Mouse (Mus musculus): Measurements from ENCODE around the gene Hsdl1. TPM values are rescaled to one million over a fixed set of nuclear protein-coding genes. Genes with fewer than 3 reads are reported as not detected.

Gene Hsdl1
- polyA plus RNA-seq, 1 experiment from 2014 or later, result 35.8 TPM

DNA sequence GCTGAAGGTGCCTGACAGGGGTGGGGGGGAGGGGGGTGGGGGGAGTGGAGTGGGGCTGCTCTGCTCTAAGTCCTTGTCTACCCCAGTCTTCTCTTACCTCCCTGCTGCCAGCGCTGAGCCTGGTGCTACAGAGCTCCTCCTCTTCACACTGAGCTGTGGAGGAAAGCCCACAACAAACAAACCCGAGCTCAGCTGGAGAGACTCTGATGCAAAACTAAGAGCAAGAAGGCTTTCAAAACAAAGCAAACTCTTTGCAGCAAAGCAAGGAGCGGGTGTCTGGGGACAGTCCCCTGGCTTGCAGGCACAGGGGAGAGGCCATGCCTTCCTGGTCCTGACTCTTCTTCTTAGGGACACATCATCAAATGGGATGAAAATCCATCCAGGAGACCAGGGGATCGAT, 5.1 kb downstream of the Hsdl1 start:
- no peak overlapping the region for H3K4me2 ChIP-seq (replicated peaks; ENCODE audit: low read depth, low read length)
- H3K27ac ChIP-seq (ENCODE audit: low read depth, low read length), result no peak overlapping the region
- no peak overlapping the region for H3K9ac ChIP-seq (ENCODE audit: low read depth, low read length)
- ATAC-seq (ENCODE audit: low FRiP score, low TSS enrichment), result no peak
- peaks cover 18% of the 10 kb centered on the region for H3K36me3 ChIP-seq (ENCODE audit: control insufficient read depth, insufficient read depth, low read length)
- WGBS, result 47% methylated on average over 4 of the region's 4 CpGs
- peaks cover 5% of the 10 kb centered on the region; the same call in 1 of the 2 replicates for H3K4me1 ChIP-seq (ENCODE audit: control insufficient read depth, insufficient read depth, low read length)
- no peaks in the 10 kb centered on the region; the same call in 1 of the 2 replicates for H3K27me3 ChIP-seq (ENCODE audit: control insufficient read depth, insufficient read depth, low read length)
- H3K4me3 ChIP-seq (ENCODE audit: low read length), result no peak overlapping the region
- H3K9me3 ChIP-seq (ENCODE audit: control insufficient read depth, low read length), result no peaks in the 10 kb centered on the region

GRCm38 (mm10) chr8:119568951-119569350, 6.0 kb downstream of the Hsdl1 start:
- Histone ChIP-seq H3K4me2 (replicated peaks; ENCODE audit: low read depth, low read length) (no peak overlapping the region), H3K27me3 (ENCODE audit: control insufficient read depth, insufficient read depth, low read length) (no peaks in the 10 kb centered on the region; the same call in 1 of the 2 replicates), H3K27ac (ENCODE audit: low read depth, low read length) (no peak overlapping the region), H3K36me3 (ENCODE audit: control insufficient read depth, insufficient read depth, low read length) (peaks cover 24% of the 10 kb centered on the region), H3K9ac (ENCODE audit: low read depth, low read length) (no peak overlapping the region), H3K9me3 (ENCODE audit: control insufficient read depth, low read length) (no peaks in the 10 kb centered on the region), H3K4me3 (ENCODE audit: low read length) (no peak overlapping the region), H3K4me1 (ENCODE audit: control insufficient read depth, insufficient read depth, low read length) (peaks cover 3% of the 10 kb centered on the region; the same call in 1 of the 2 replicates)
- WGBS, result 75% methylated on average over 7 of the region's 7 CpGs
- no peak for ATAC-seq (ENCODE audit: low FRiP score, low TSS enrichment)

GRCm38 (mm10) chr8:119568251-119568650, 6.7 kb downstream of the Hsdl1 start:
- ATAC-seq (ENCODE audit: low FRiP score, low TSS enrichment), result no peak
- Histone ChIP-seq H3K27me3 (ENCODE audit: control insufficient read depth, insufficient read depth, low read length) (no peaks in the 10 kb centered on the region; the same call in 1 of the 2 replicates), H3K4me1 (ENCODE audit: control insufficient read depth, insufficient read depth, low read length) (no peaks in the 10 kb centered on the region), H3K9ac (ENCODE audit: low read depth, low read length) (no peak overlapping the region), H3K9me3 (ENCODE audit: control insufficient read depth, low read length) (no peaks in the 10 kb centered on the region), H3K4me2 (replicated peaks; ENCODE audit: low read depth, low read length) (no peak overlapping the region), H3K4me3 (ENCODE audit: low read length) (no peak overlapping the region), H3K27ac (ENCODE audit: low read depth, low read length) (no peak overlapping the region), H3K36me3 (ENCODE audit: control insufficient read depth, insufficient read depth, low read length) (peaks cover 30% of the 10 kb centered on the region)
- WGBS, result 88% methylated on average over 9 of the region's 9 CpGs

DNA sequence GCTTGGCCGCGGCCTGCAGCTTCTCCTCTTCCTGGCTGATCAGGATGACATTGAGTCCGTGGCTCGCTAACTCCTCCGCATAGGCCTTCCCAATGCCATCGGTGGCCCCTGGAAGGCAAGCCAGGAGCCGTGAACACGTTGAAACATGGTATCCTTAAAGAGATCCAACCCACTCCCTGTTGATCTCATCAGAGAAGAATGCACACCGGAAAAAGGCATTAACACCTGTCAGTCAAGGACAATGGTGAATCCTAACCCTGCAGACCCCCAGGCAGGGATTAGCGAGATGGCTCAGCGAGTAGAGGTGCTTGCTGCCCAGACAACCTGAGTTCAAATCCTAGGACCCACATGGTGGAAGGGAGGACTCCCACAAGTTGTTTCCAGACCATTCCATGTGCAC, 8.6 kb downstream of the Hsdl1 start:
- H3K27me3 ChIP-seq (ENCODE audit: control insufficient read depth, insufficient read depth, low read length), result no peaks in the 10 kb centered on the region
- no peaks in the 10 kb centered on the region for H3K4me1 ChIP-seq (ENCODE audit: control insufficient read depth, insufficient read depth, low read length)
- no peak overlapping the region for H3K4me3 ChIP-seq (ENCODE audit: low read length)
- 78% methylated on average over 11 of the region's 11 CpGs for WGBS
- H3K36me3 ChIP-seq (ENCODE audit: control insufficient read depth, insufficient read depth, low read length), result peaks cover 39% of the 10 kb centered on the region
- ATAC-seq (ENCODE audit: low FRiP score, low TSS enrichment), result no peak
- H3K4me2 ChIP-seq (replicated peaks; ENCODE audit: low read depth, low read length), result no peak overlapping the region
- no peak overlapping the region for H3K9ac ChIP-seq (ENCODE audit: low read depth, low read length)
- H3K9me3 ChIP-seq (ENCODE audit: control insufficient read depth, low read length), result no peaks in the 10 kb centered on the region
- no peak overlapping the region for H3K27ac ChIP-seq (ENCODE audit: low read depth, low read length)

- no peak overlapping the region for H3K4me3 ChIP-seq (ENCODE audit: low read length)
These were observed 11.1 kb downstream of the Hsdl1 start for GRCm38 (mm10) chr8:119563849-119564251.

GRCm38 (mm10) chr8:119559402-119559720, 15.6 kb downstream of the Hsdl1 start:
- ATAC-seq (ENCODE audit: low FRiP score, low TSS enrichment), result 0 out of 2 replicates have a peak, but pooled peaks have one; percentile 1
- Histone ChIP-seq H3K27ac (ENCODE audit: low read depth, low read length) (0 out of 2 replicates have a peak overlapping the region, but pooled peaks have one; percentile 8), H3K9me3 (ENCODE audit: control insufficient read depth, low read length) (no peaks in the 10 kb centered on the region), H3K27me3 (ENCODE audit: control insufficient read depth, insufficient read depth, low read length) (no peaks in the 10 kb centered on the region), H3K9ac (ENCODE audit: low read depth, low read length) (peak overlapping the region; percentile 56), H3K4me1 (ENCODE audit: control insufficient read depth, insufficient read depth, low read length) (peaks cover 6% of the 10 kb centered on the region; the same call in 1 of the 2 replicates), H3K4me2 (replicated peaks; ENCODE audit: low read depth, low read length) (peak overlapping the region; percentile 48), H3K36me3 (ENCODE audit: control insufficient read depth, insufficient read depth, low read length) (peaks cover 21% of the 10 kb centered on the region), H3K4me3 (ENCODE audit: low read length) (no peak overlapping the region)
- WGBS, result 92% methylated on average over 6 of the region's 6 CpGs

More at GRCm38 (mm10) chr8:119563849-119564251, 11.1 kb downstream of the Hsdl1 start:
- Histone ChIP-seq H3K9ac (ENCODE audit: low read depth, low read length) (no peak overlapping the region), H3K4me2 (replicated peaks; ENCODE audit: low read depth, low read length) (no peak overlapping the region), H3K27ac (ENCODE audit: low read depth, low read length) (no peak overlapping the region), H3K9me3 (ENCODE audit: control insufficient read depth, low read length) (no peaks in the 10 kb centered on the region), H3K4me1 (ENCODE audit: control insufficient read depth, insufficient read depth, low read length) (no peaks in the 10 kb centered on the region), H3K27me3 (ENCODE audit: control insufficient read depth, insufficient read depth, low read length) (no peaks in the 10 kb centered on the region), H3K36me3 (ENCODE audit: control insufficient read depth, insufficient read depth, low read length) (peaks cover 39% of the 10 kb centered on the region)
- 94% methylated on average over 14 of the region's 14 CpGs for WGBS
- ATAC-seq (ENCODE audit: low FRiP score, low TSS enrichment), result no peak

DNA sequence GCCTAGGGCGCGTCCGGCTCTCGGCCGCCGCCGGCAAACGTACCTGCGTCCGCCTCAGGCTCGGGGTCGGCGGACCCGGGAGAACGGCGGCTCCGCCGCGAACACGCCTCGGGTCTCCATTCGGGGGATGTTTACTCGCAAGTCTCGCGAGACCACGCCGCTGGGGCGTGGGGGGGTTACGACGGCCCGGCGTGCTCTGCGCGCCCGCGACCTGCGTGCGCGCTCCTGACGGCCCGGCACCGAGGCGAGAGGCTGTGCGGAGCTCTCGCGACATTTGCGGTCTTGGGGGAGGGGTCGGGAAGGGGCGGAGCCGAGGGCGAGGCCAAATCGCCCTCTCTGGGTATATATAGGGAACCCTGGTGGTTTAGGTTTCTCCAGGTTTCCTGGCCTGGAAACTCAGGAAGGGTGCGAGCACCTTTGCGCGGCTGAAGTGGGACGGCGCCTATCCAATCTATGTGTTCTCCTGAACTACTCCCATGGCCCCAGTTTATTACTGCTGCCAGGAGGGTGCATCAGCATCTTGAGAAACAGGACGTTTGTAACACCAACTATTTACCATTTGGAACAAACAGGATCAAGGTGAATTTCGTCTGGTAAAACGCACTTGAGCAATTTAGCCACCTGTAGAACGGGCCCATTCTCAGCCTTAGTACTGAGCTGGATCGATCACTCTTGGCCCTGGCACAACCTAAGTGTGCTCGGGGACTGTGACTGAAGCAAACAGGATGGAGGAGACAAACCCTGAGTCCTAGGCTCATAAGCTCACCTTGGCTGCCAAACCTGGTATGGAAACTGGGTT, 16.2 kb downstream of the Hsdl1 start, which contains the start of gene Mbtps1:
TSS of gene Mbtps1 (minus strand) at position 133 of the 799 bp plus-strand sequence.
- Histone ChIP-seq H3K27ac (ENCODE audit: low read depth, low read length) (peak within 1 kb of the TSS; percentile 81), H3K9ac (ENCODE audit: low read depth, low read length) (peak within 1 kb of the TSS; percentile 87), H3K9me3 (ENCODE audit: control insufficient read depth, low read length) (no peaks in the 10 kb centered on the region), H3K4me3 (ENCODE audit: low read length) (peak within 1 kb of the TSS; percentile 84), H3K27me3 (ENCODE audit: control insufficient read depth, insufficient read depth, low read length) (no peaks in the 10 kb centered on the region), H3K4me1 (ENCODE audit: control insufficient read depth, insufficient read depth, low read length) (peaks cover 6% of the 10 kb centered on the region; the same call in 1 of the 2 replicates), H3K4me2 (replicated peaks; ENCODE audit: low read depth, low read length) (peak within 1 kb of the TSS; percentile 86), H3K36me3 (ENCODE audit: control insufficient read depth, insufficient read depth, low read length) (peaks cover 16% of the 10 kb centered on the region)
- ATAC-seq (ENCODE audit: low FRiP score, low TSS enrichment), result peak; percentile 97
- 8% methylated on average over 50 of the region's 63 CpGs for WGBS

GRCm38 (mm10) chr8:119557821-119558602, 17.0 kb downstream of the Hsdl1 start:
- peak overlapping the region; percentile 84 for H3K4me3 ChIP-seq (ENCODE audit: low read length)
- no peaks in the 10 kb centered on the region for H3K27me3 ChIP-seq (ENCODE audit: control insufficient read depth, insufficient read depth, low read length)
- no peaks in the 10 kb centered on the region for H3K9me3 ChIP-seq (ENCODE audit: control insufficient read depth, low read length)
- peak overlapping the region; percentile 81 for H3K27ac ChIP-seq (ENCODE audit: low read depth, low read length)
- under 1% methylated on average over 55 of the region's 55 CpGs for WGBS
- H3K4me2 ChIP-seq (replicated peaks; ENCODE audit: low read depth, low read length), result peak overlapping the region; percentile 86
- peaks cover 9% of the 10 kb centered on the region for H3K36me3 ChIP-seq (ENCODE audit: control insufficient read depth, insufficient read depth, low read length)
- ATAC-seq (ENCODE audit: low FRiP score, low TSS enrichment), result peak; percentile 88
- H3K9ac ChIP-seq (ENCODE audit: low read depth, low read length), result peak overlapping the region; percentile 87
- peaks cover 6% of the 10 kb centered on the region; the same call in 1 of the 2 replicates for H3K4me1 ChIP-seq (ENCODE audit: control insufficient read depth, insufficient read depth, low read length)

All from kidney, embryonic 14.5 days (tissue).